Mouse (Mus musculus): Measurements from ENCODE around the gene Gfod1. TPM values are rescaled to one million over a fixed set of nuclear protein-coding genes. Genes with fewer than 3 reads are reported as not detected.

The Gfod1 gene
- polyA plus RNA-seq, 1 experiment from 2014 or later = 0.15 TPM

DNA sequence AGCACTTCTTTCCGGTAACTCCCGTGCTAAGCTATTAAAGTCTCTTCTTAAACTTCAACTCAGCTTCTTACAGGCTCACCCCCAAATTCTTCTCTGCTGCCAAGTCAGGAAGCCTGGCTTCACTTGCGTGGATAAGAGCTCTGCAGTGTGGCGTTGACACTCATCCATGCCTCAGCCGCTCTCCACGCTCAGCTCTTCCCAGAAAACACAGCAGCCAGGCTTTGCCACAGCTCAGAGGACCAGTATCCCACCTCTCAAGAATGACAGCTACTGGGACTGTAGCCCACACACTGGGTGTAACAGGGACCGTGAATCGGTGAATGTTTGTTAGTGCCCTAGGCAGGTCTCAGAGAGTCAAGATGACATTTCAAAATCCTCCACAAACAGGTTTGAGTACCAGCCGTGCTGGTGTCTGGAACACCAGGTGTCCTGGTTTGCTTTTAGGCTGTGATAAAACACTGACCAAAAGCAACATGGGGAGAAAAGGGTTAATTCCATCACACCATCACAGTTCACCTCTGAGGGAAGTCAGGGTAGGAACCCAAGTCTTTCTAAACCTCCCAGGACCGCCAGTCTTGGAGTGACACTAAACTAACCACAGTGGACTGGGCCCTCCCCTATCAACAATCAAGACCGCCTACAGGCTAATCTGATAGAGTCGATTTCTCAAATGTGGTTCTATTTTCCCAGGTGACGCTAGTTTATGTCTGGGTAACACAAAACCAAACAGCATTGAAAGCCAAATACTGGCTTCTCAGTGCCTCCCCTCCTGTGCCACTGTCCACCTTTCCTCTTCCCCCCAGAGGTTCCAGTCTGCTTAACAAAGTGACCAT is 31.5 kb downstream of the Gfod1 start:
- no peaks in the 10 kb centered on the region for H3K9me3 ChIP-seq (replicated peaks)
- WGBS (ENCODE audit: insufficient replicate concordance) = 66% methylated on average over 13 of the region's 13 CpGs
- H3K4me3 ChIP-seq (replicated peaks) = no peak overlapping the region
- H3K9ac ChIP-seq = no peak overlapping the region
- H3K36me3 ChIP-seq = no peaks in the 10 kb centered on the region; the same call in 1 of the 2 replicates
- DNase-seq (no peak), ATAC-seq (ENCODE audit: low read depth) (no peak)
- no peak overlapping the region for H3K27ac ChIP-seq
- peaks cover 12% of the 10 kb centered on the region for H3K4me1 ChIP-seq (replicated peaks)
- H3K4me2 ChIP-seq = no peak overlapping the region
- H3K27me3 ChIP-seq = peaks cover 5% of the 10 kb centered on the region; the same call in 1 of the 2 replicates

GRCm38 (mm10) chr13:43271481-43271880 is 32.5 kb downstream of the Gfod1 start:
- no peak for DNase-seq
- WGBS (ENCODE audit: insufficient replicate concordance) = 66% methylated on average over 9 of the region's 9 CpGs

DNA sequence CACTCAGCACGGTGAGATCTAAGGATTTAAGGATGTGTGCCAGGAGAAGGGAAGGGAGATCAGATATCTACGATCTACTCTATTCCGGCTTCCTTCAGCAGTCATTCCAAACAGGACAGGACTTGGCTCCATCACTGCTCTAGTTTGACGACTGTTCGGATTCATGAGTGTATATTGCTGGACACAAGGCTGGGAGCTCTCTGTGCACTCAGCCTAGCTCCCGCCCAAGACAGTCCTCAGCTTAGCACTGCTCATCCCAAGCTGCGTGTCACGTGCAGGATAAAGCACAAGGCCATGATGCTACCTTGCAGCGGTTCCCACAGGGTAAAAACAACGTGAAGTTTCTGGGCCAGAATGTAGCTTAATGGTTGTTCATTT is 33.8 kb downstream of the Gfod1 start:
- ATAC-seq (ENCODE audit: low read depth) (no peak), DNase-seq (no peak)
- Histone ChIP-seq H3K4me2 (no peak overlapping the region), H3K36me3 (no peaks in the 10 kb centered on the region), H3K27ac (no peak overlapping the region), H3K4me1 (replicated peaks) (peaks cover 12% of the 10 kb centered on the region), H3K9ac (no peak overlapping the region), H3K4me3 (replicated peaks) (no peak overlapping the region), H3K9me3 (replicated peaks) (no peaks in the 10 kb centered on the region), H3K27me3 (peaks cover 5% of the 10 kb centered on the region; the same call in 1 of the 2 replicates)
- whole genome bisulfite sequencing (ENCODE audit: insufficient replicate concordance) = 76% methylated on average over 10 of the region's 10 CpGs

More at GRCm38 (mm10) chr13:43271481-43271880, 32.5 kb downstream of the Gfod1 start:
- Histone ChIP-seq H3K9me3 (replicated peaks) (no peaks in the 10 kb centered on the region), H3K4me3 (replicated peaks) (no peak overlapping the region), H3K27me3 (peaks cover 5% of the 10 kb centered on the region; the same call in 1 of the 2 replicates), H3K36me3 (no peaks in the 10 kb centered on the region), H3K9ac (no peak overlapping the region), H3K4me1 (replicated peaks) (peaks cover 12% of the 10 kb centered on the region), H3K27ac (no peak overlapping the region), H3K4me2 (no peak overlapping the region)
- no peak for ATAC-seq (ENCODE audit: low read depth)

DNA sequence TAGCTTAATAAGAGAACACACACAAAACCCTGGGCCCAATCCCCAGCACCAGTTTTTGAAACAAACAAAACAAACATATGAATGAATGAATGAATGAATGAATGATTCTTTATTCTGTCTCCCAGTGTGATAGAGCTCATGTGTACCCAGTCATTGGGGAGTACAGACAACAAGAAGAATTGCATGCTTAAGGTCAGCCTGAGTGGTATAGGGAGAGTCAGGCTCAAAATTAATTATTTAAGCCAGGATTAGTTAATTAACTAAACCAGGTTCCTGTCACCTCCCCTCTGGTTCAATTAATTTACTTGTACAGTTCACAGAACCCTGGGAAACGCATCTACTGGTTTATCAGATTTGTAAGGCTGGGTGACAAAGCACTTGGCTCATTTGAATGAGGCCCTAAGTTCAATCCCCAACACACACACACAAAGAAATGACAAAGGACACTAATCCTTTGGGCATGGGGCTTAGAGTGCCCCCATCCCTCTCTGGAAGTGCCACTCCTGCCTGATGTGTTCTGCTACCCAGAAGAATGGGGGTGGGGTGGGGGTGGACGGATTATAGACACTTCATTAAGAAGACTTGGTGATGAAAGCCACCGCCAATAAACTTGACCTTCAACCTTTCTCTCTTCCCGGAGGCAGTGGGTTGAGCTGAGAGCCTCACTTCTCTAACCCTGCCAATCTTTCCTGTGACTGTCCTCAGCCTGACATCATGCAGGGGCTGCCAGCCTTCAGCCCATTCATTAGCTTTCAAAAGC is 34.3 kb downstream of the Gfod1 start:
- H3K36me3 ChIP-seq = no peaks in the 10 kb centered on the region
- no peak overlapping the region for H3K4me3 ChIP-seq (replicated peaks)
- DNase-seq (no peak), ATAC-seq (ENCODE audit: low read depth) (no peak)
- WGBS (ENCODE audit: insufficient replicate concordance) = 56% methylated on average over 4 of the region's 4 CpGs
- no peak overlapping the region for H3K27ac ChIP-seq
- H3K27me3 ChIP-seq = peaks cover 5% of the 10 kb centered on the region; the same call in 1 of the 2 replicates
- H3K4me2 ChIP-seq = no peak overlapping the region
- peaks cover 12% of the 10 kb centered on the region for H3K4me1 ChIP-seq (replicated peaks)
- H3K9me3 ChIP-seq (replicated peaks) = no peaks in the 10 kb centered on the region
- no peak overlapping the region for H3K9ac ChIP-seq

- H3K36me3 ChIP-seq = no peaks in the 10 kb centered on the region
- peaks cover 12% of the 10 kb centered on the region for H3K4me1 ChIP-seq (replicated peaks)
- no peak for DNase-seq
- no peak overlapping the region for H3K4me2 ChIP-seq
- peaks cover 5% of the 10 kb centered on the region; the same call in 1 of the 2 replicates for H3K27me3 ChIP-seq
- H3K9me3 ChIP-seq (replicated peaks) = no peaks in the 10 kb centered on the region
- H3K27ac ChIP-seq = no peak overlapping the region
- whole genome bisulfite sequencing (ENCODE audit: insufficient replicate concordance) = 22% methylated on average over 12 of the region's 12 CpGs
- no peak for ATAC-seq (ENCODE audit: low read depth)
- no peak overlapping the region for H3K4me3 ChIP-seq (replicated peaks)
- H3K9ac ChIP-seq = no peak overlapping the region
Observed at GRCm38 (mm10) chr13:43268539-43269327, 35.2 kb downstream of the Gfod1 start.

DNA sequence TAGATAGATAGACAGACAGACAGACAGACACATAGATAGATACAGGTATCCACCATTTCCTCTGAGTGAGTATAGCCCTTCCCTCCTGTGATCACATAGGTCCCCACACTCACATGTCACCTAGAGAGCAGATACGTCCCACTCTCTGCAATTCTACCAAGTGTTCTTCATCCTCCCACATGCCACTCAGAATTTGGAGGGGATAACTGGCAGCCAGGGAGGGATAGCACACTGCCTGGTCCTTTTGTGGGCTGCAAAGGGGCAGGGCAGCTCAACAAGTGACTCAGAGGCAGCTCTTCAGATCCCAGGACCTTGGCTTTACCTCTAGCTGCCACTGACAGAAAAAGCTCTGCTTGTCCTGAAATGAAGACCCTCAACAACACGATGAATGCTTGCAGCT is 36.1 kb downstream of the Gfod1 start:
- DNase-seq (no peak), ATAC-seq (ENCODE audit: low read depth) (no peak)
- Histone ChIP-seq H3K4me1 (replicated peaks) (peaks cover 12% of the 10 kb centered on the region), H3K27me3 (peaks cover 5% of the 10 kb centered on the region; the same call in 1 of the 2 replicates), H3K9ac (no peak overlapping the region), H3K9me3 (replicated peaks) (no peaks in the 10 kb centered on the region), H3K36me3 (no peaks in the 10 kb centered on the region), H3K4me2 (no peak overlapping the region), H3K4me3 (replicated peaks) (no peak overlapping the region), H3K27ac (no peak overlapping the region)
- 77% methylated on average over 2 of the region's 2 CpGs for WGBS (ENCODE audit: insufficient replicate concordance)

- peaks cover 15% of the 10 kb centered on the region for H3K4me1 ChIP-seq (replicated peaks)
- 72% methylated on average over 3 of the region's 3 CpGs for WGBS (ENCODE audit: insufficient replicate concordance)
- H3K9ac ChIP-seq = no peak overlapping the region
- no peak overlapping the region for H3K27ac ChIP-seq
- H3K36me3 ChIP-seq = no peaks in the 10 kb centered on the region
- H3K4me2 ChIP-seq = no peak overlapping the region
- DNase-seq (no peak), ATAC-seq (ENCODE audit: low read depth) (no peak)
- H3K27me3 ChIP-seq = peaks cover 5% of the 10 kb centered on the region; the same call in 1 of the 2 replicates
- no peaks in the 10 kb centered on the region for H3K9me3 ChIP-seq (replicated peaks)
- H3K4me3 ChIP-seq (replicated peaks) = no peak overlapping the region
Observed at GRCm38 (mm10) chr13:43267216-43267615, 36.8 kb downstream of the Gfod1 start.

- no peaks in the 10 kb centered on the region for H3K36me3 ChIP-seq
- H3K4me1 ChIP-seq (replicated peaks) = peaks cover 24% of the 10 kb centered on the region
- no peak overlapping the region for H3K9ac ChIP-seq
- H3K4me2 ChIP-seq = no peak overlapping the region
- WGBS (ENCODE audit: insufficient replicate concordance) = 57% methylated on average over 10 of the region's 10 CpGs
- peaks cover 3% of the 10 kb centered on the region; the same call in 1 of the 2 replicates for H3K27me3 ChIP-seq
- no peak overlapping the region for H3K4me3 ChIP-seq (replicated peaks)
- DNase-seq = no peak
- no peak overlapping the region for H3K27ac ChIP-seq
- H3K9me3 ChIP-seq (replicated peaks) = 0 out of 2 replicates have a peak, but pooled peaks cover 3% of the 10 kb centered on the region
- no peak for ATAC-seq (ENCODE audit: low read depth)
Observed at GRCm38 (mm10) chr13:43266333-43266732, 37.6 kb downstream of the Gfod1 start.

DNA sequence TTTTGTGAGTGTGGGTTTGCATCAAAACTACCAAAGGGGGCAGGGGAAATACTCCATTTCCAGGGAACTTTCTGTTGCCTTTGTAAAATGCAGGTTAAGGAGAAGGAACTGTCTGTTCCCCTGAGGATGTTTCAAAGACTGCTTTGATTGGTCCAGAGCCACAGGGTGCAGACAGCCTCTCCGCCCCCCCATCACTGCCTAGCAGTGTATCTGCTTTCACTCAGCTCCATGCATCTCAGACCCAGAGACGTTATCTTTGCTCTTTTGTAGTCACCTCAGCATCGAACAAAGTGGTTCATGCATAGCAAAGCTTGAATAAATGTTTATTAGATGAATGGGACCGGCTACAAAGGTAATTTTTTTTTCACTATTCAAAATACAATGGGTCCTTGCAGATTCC is 38.9 kb downstream of the Gfod1 start:
- ATAC-seq (ENCODE audit: low read depth) = no peak
- 66% methylated on average over 4 of the region's 4 CpGs for WGBS (ENCODE audit: insufficient replicate concordance)
- H3K27ac ChIP-seq = no peak overlapping the region

GRCm38 (mm10) chr13:43263646-43264045 is 40.3 kb downstream of the Gfod1 start:
- no peak overlapping the region for H3K27ac ChIP-seq
- H3K36me3 ChIP-seq = no peaks in the 10 kb centered on the region
- peaks cover 45% of the 10 kb centered on the region for H3K4me1 ChIP-seq (replicated peaks)
- WGBS (ENCODE audit: insufficient replicate concordance) = 87% methylated on average over 5 of the region's 5 CpGs
- no peaks in the 10 kb centered on the region for H3K27me3 ChIP-seq
- 0 out of 2 replicates have a peak, but pooled peaks cover 5% of the 10 kb centered on the region for H3K9me3 ChIP-seq (replicated peaks)
- no peak for DNase-seq
- H3K4me3 ChIP-seq (replicated peaks) = no peak overlapping the region
- no peak overlapping the region for H3K9ac ChIP-seq
- no peak for ATAC-seq (ENCODE audit: low read depth)
- no peak overlapping the region for H3K4me2 ChIP-seq

More for the DNA sequence above, 38.9 kb downstream of the Gfod1 start:
- DNase-seq = no peak
- Histone ChIP-seq H3K4me1 (replicated peaks) (peaks cover 36% of the 10 kb centered on the region), H3K36me3 (no peaks in the 10 kb centered on the region), H3K27me3 (no peaks in the 10 kb centered on the region), H3K4me2 (no peak overlapping the region), H3K4me3 (replicated peaks) (no peak overlapping the region), H3K9me3 (replicated peaks) (0 out of 2 replicates have a peak, but pooled peaks cover 5% of the 10 kb centered on the region), H3K9ac (no peak overlapping the region)

All from liver, embryonic 13.5 days (tissue).